Mouse (Mus musculus) liver, adult 2 months (tissue): ENCODE results near the gene Tyrobp. TPM values are rescaled to one million over a fixed set of nuclear protein-coding genes. Genes with fewer than 3 reads are reported as not detected.

ENCODE experiments used
- DNase-seq: peaks from one replicate; pipeline ENCODE4 v3.0.0-alpha.2; 2011; ENCODE audit warnings: low read depth, low spot score; ENCODE audit errors: extremely low read depth
- H3K27ac ChIP-seq: fragments of 200-500 bp; replicated peaks from 2 replicates; pipeline ENCODE4 v1.5.1; 2012; ENCODE audit warnings: low read depth, mild to moderate bottlenecking, control low read depth, inconsistent platforms, low read length; ENCODE audit not compliant: insufficient read depth
- H3K27me3 ChIP-seq: fragments of 200-500 bp; 2 replicates; pipeline ENCODE4 v1.6.1; 2012; ENCODE audit warnings: mild to moderate bottlenecking, moderate library complexity, low read length, inconsistent platforms; ENCODE audit not compliant: control insufficient read depth, insufficient read depth
- H3K36me3 ChIP-seq: fragments of 200-500 bp; 2 replicates; pipeline ENCODE4 v1.6.1; 2012; ENCODE audit warnings: low read length, inconsistent platforms; ENCODE audit not compliant: control insufficient read depth, insufficient read depth
- H3K4me1 ChIP-seq: fragments of 200-500 bp; 2 replicates; pipeline ENCODE4 v1.6.1; 2011; ENCODE audit warnings: low read length; ENCODE audit not compliant: control insufficient read depth, insufficient read depth
- H3K4me3 ChIP-seq: fragments of 200-500 bp; 2 replicates; pipeline ENCODE4 v1.5.1; 2011; ENCODE audit warnings: low read depth, mild to moderate bottlenecking, control low read depth, low read length, moderate library complexity; ENCODE audit not compliant: insufficient read depth
- H3K79me2 ChIP-seq: fragments of 200-500 bp; 2 replicates; pipeline ENCODE4 v1.6.1; 2012; ENCODE audit warnings: inconsistent platforms, mild to moderate bottlenecking, low read length, moderate library complexity; ENCODE audit not compliant: control insufficient read depth, insufficient read depth
- H3K9ac ChIP-seq: fragments of 200-500 bp; 2 replicates; pipeline ENCODE4 v1.6.1; 2012; ENCODE audit warnings: low read depth, mild to moderate bottlenecking, control low read depth, inconsistent platforms, low read length
- CTCF ChIP-seq: fragments of 200-500 bp; IDR thresholded peaks from 2 replicates; pipeline ENCODE4 v1.5.1; 2011; ENCODE audit warnings: low read depth, low read length, control low read depth
- POLR2A ChIP-seq: fragments of 200-500 bp; IDR thresholded peaks from 2 replicates; pipeline ENCODE4 v1.6.1; 2011; ENCODE audit warnings: low read length, control low read depth; ENCODE audit not compliant: insufficient read depth; ENCODE audit errors: extremely low read depth
- WGBS: fragments of 180-500 bp; shearing (Covaris S2); methylation state at CpG from one replicate; pipeline ENCODE4 v1.1.7; 2018; 5-methylcytosine and 5-hydroxymethylcytosine counted together
- polyA plus RNA-seq: library from polyadenylated mRNA; depleted of rRNA; stranded (reverse); fragments of >200 nt; gene quantifications from 2 replicates; pipeline ENCODE4 v1.2.3, GENCODE M21; 2012
- total RNA-seq: library from RNA; depleted of rRNA; stranded (reverse); fragments of >200 nt; gene quantifications from 2 replicates; pipeline ENCODE4 v1.2.3, GENCODE M21; 2014

The Tyrobp gene
- total and polyA plus RNA-seq, 2 experiments: 46.1 to 86.4 TPM

- Histone ChIP-seq H3K9ac (no peak overlapping the region), H3K4me1 (no peaks in the 10 kb centered on the region), H3K36me3 (no peaks in the 10 kb centered on the region), H3K4me3 (no peak overlapping the region), H3K27ac (peak overlapping the region; percentile 31), H3K27me3 (no peaks in the 10 kb centered on the region), H3K79me2 (no peaks in the 10 kb centered on the region)
- WGBS: 81% methylated on average over 4 of the region's 4 CpGs
- DNase-seq: no peak
- TF ChIP-seq POLR2A (no peak), CTCF (no peak)
Measured at GRCm38 (mm10) chr7:30393631-30394030, 19.9 kb upstream of the Tyrobp start.

- H3K9ac ChIP-seq: no peak overlapping the region
- peak; percentile 45 for DNase-seq
- TF ChIP-seq POLR2A (no peak), CTCF (no peak)
Measured at GRCm38 (mm10) chr7:30394379-30394778, 19.2 kb upstream of the Tyrobp start.

GRCm38 (mm10) chr7:30394871-30395270, 18.7 kb upstream of the Tyrobp start:
- no peak overlapping the region for H3K9ac ChIP-seq
- H3K27me3 ChIP-seq: no peaks in the 10 kb centered on the region
- no peak overlapping the region for H3K4me3 ChIP-seq
- H3K27ac ChIP-seq: no peak overlapping the region
- DNase-seq: no peak
- 50% methylated on average over 2 of the region's 2 CpGs for WGBS
- no peaks in the 10 kb centered on the region for H3K79me2 ChIP-seq
- H3K36me3 ChIP-seq: no peaks in the 10 kb centered on the region
- TF ChIP-seq CTCF: peak; percentile 29; the same call in 1 of the 2 replicates
- no peak for TF ChIP-seq POLR2A
- H3K4me1 ChIP-seq: no peaks in the 10 kb centered on the region

More at GRCm38 (mm10) chr7:30394379-30394778, 19.2 kb upstream of the Tyrobp start:
- Histone ChIP-seq H3K4me3 (no peak overlapping the region), H3K4me1 (no peaks in the 10 kb centered on the region), H3K27me3 (no peaks in the 10 kb centered on the region), H3K36me3 (no peaks in the 10 kb centered on the region), H3K27ac (no peak overlapping the region; the same call in 1 of the 2 replicates), H3K79me2 (no peaks in the 10 kb centered on the region)
- 62% methylated on average over 11 of the region's 11 CpGs for WGBS

- H3K36me3 ChIP-seq: no peaks in the 10 kb centered on the region
- no peak for DNase-seq
- H3K4me3 ChIP-seq: no peak overlapping the region
- no peaks in the 10 kb centered on the region for H3K27me3 ChIP-seq
- 71% methylated on average over 7 of the region's 7 CpGs for WGBS
- no peaks in the 10 kb centered on the region for H3K4me1 ChIP-seq
- no peak for TF ChIP-seq CTCF
- TF ChIP-seq POLR2A: no peak
- no peak overlapping the region for H3K9ac ChIP-seq
- no peaks in the 10 kb centered on the region for H3K79me2 ChIP-seq
- no peak overlapping the region for H3K27ac ChIP-seq
Measured at GRCm38 (mm10) chr7:30399671-30400070, 13.9 kb upstream of the Tyrobp start.

- H3K27me3 ChIP-seq: no peaks in the 10 kb centered on the region
- H3K79me2 ChIP-seq: no peaks in the 10 kb centered on the region
- WGBS: 69% methylated on average over 4 of the region's 4 CpGs
- TF ChIP-seq POLR2A: no peak
- no peak for TF ChIP-seq CTCF
- no peaks in the 10 kb centered on the region for H3K36me3 ChIP-seq
- no peak overlapping the region for H3K4me3 ChIP-seq
- no peaks in the 10 kb centered on the region for H3K4me1 ChIP-seq
- no peak overlapping the region for H3K27ac ChIP-seq
- DNase-seq: no peak
- no peak overlapping the region for H3K9ac ChIP-seq
Measured at GRCm38 (mm10) chr7:30402343-30402742, 11.2 kb upstream of the Tyrobp start.

GRCm38 (mm10) chr7:30408639-30409038, 4.9 kb upstream of the Tyrobp start:
- Histone ChIP-seq H3K79me2 (no peaks in the 10 kb centered on the region), H3K36me3 (no peaks in the 10 kb centered on the region), H3K4me1 (no peaks in the 10 kb centered on the region), H3K27ac (no peak overlapping the region), H3K4me3 (no peak overlapping the region), H3K27me3 (no peaks in the 10 kb centered on the region), H3K9ac (no peak overlapping the region)
- 90% methylated on average over 3 of the region's 3 CpGs for WGBS
- DNase-seq: no peak
- TF ChIP-seq POLR2A (no peak), CTCF (no peak)
